Mouse (Mus musculus): ENCODE results near the gene Tpte.
"Not testable (repeated sequence)": the region's sequence is repeated elsewhere in the genome, so short reads cannot be mapped to it uniquely, and the experiment has no call there.

The Tpte gene

GRCm38 (mm10) chr8:22282999-22283491 is at the start of gene Tpte:
Gene Tpte, plus strand, starts transcription at chr8:22283441.
- DNase-seq (ENCODE audit: low spot score) = no peak

- no peak for DNase-seq (ENCODE audit: low spot score)
Measured at GRCm38 (mm10) chr8:22242986-22243385, 40.3 kb upstream of the Tpte start.

GRCm38 (mm10) chr8:22245663-22246062 is 37.6 kb upstream of the Tpte start:
- DNase-seq (ENCODE audit: low spot score) = no peak

- DNase-seq (ENCODE audit: low spot score) = no peak
Measured at GRCm38 (mm10) chr8:22247956-22248355, 35.3 kb upstream of the Tpte start.

- DNase-seq (ENCODE audit: low spot score) = no peak
Measured at GRCm38 (mm10) chr8:22249080-22249479, 34.2 kb upstream of the Tpte start.

- no peak for DNase-seq (ENCODE audit: low spot score)
Measured at GRCm38 (mm10) chr8:22258946-22259450, 24.2 kb upstream of the Tpte start.

- DNase-seq (ENCODE audit: low spot score) = peak; percentile 9
Measured at GRCm38 (mm10) chr8:22259531-22259930, 23.7 kb upstream of the Tpte start.

GRCm38 (mm10) chr8:22260091-22260722 is 23.0 kb upstream of the Tpte start:
- DNase-seq (ENCODE audit: low spot score) = no peak

- no peak for DNase-seq (ENCODE audit: low spot score)
Measured at GRCm38 (mm10) chr8:22262267-22262666, 21.0 kb upstream of the Tpte start.

GRCm38 (mm10) chr8:22264292-22264691 is 18.9 kb upstream of the Tpte start:
- no peak for DNase-seq (ENCODE audit: low spot score)

- no peak for DNase-seq (ENCODE audit: low spot score)
Measured at GRCm38 (mm10) chr8:22264787-22265186, 18.5 kb upstream of the Tpte start.

GRCm38 (mm10) chr8:22265194-22265593 is 18.0 kb upstream of the Tpte start:
- DNase-seq (ENCODE audit: low spot score) = no peak

- DNase-seq (ENCODE audit: low spot score) = no peak
Measured at GRCm38 (mm10) chr8:22266809-22267208, 16.4 kb upstream of the Tpte start.

GRCm38 (mm10) chr8:22273142-22273541 is 10.1 kb upstream of the Tpte start:
- DNase-seq (ENCODE audit: low spot score) = no peak

GRCm38 (mm10) chr8:22274641-22275040 is 8.6 kb upstream of the Tpte start:
- no peak for DNase-seq (ENCODE audit: low spot score)

- no peak for DNase-seq (ENCODE audit: low spot score)
Measured at GRCm38 (mm10) chr8:22302326-22302725, 19.1 kb downstream of the Tpte start.

GRCm38 (mm10) chr8:22302896-22303306 is 19.7 kb downstream of the Tpte start:
- DNase-seq (ENCODE audit: low spot score) = no peak

- DNase-seq (ENCODE audit: low spot score) = not testable (repeated sequence)
Measured at GRCm38 (mm10) chr8:22304045-22304444, 20.8 kb downstream of the Tpte start.

GRCm38 (mm10) chr8:22306999-22307398 is 23.8 kb downstream of the Tpte start:
- DNase-seq (ENCODE audit: low spot score) = no peak

GRCm38 (mm10) chr8:22311446-22311845 is 28.2 kb downstream of the Tpte start:
- no peak for DNase-seq (ENCODE audit: low spot score)

- DNase-seq (ENCODE audit: low spot score) = no peak
Measured at GRCm38 (mm10) chr8:22335426-22335825, 52.2 kb downstream of the Tpte start.

GRCm38 (mm10) chr8:22359359-22359758 is 76.1 kb downstream of the Tpte start:
- no peak for DNase-seq (ENCODE audit: low spot score)

GRCm38 (mm10) chr8:22359882-22360281 is 76.6 kb downstream of the Tpte start:
- no peak for DNase-seq (ENCODE audit: low spot score)

GRCm38 (mm10) chr8:22376311-22376710 is 93.1 kb downstream of the Tpte start:
- DNase-seq (ENCODE audit: low spot score) = no peak
